ENCODE assay signal across 9 mouse cellular contexts in genomic region chr16:66190801-66191200, GRCm38 (mm10).
A peak's percentile ranks its signal among the peaks of the same experiment; 100 is the strongest.
DNase-seq lines count a peak whose midpoint lies in the region; ATAC-seq and TF ChIP-seq lines count a peak whose summit lies in the region.
"Had no signal": no experiment of that assay in that cellular context is flagged by ENCODE, and none has a peak within 500 bp of the region (broad histone marks: within the 10 kb centered on the region; RNA-seq: fewer than 3 reads in every experiment).

No protein-coding gene starts in this region.

- no peak overlapping the region for H3K4me3 ChIP-seq in kidney, postnatal 0 days (replicated peaks; ENCODE audit: low read depth, low read length)
- H3K4me3 ChIP-seq: embryonic facial prominence, embryonic 13.5 days had no signal

- TF ChIP-seq CTCF in kidney, postnatal 0 days (IDR thresholded peaks at IDR 0.05; ENCODE audit: low read depth): peak; percentile 78

- no peaks in the 10 kb centered on the region for H3K4me1 ChIP-seq in kidney, postnatal 0 days (replicated peaks; ENCODE audit: insufficient read depth, low read length)
- H3K4me1 ChIP-seq: embryonic facial prominence, embryonic 13.5 days had no signal

- DNase-seq in kidney, postnatal 0 days (ENCODE audit: low spot score): peak; percentile 59
- DNase-seq in kidney, adult 18-20 months: no peak
- DNase-seq in CD4-positive, CD25-positive, alpha-beta regulatory T cell, adult 2 months (ENCODE audit: low read depth, low spot score): peak; percentile 24
- peak; percentile 11 for DNase-seq in Muller cell, postnatal 12 days (ENCODE audit: inconsistent ontology term)
- peak; percentile 2 for DNase-seq in fibroblast of lung, adult 2 months (ENCODE audit: low read depth)
- DNase-seq in right cerebral cortex, postnatal 4 days: peak; percentile 44
- DNase-seq in heart, adult 9 months (ENCODE audit: low spot score in 2 of 2): no peak
- no peak for DNase-seq in ovary, postnatal 14 days (ENCODE audit: low spot score)

- H3K9me3 ChIP-seq in kidney, postnatal 0 days (replicated peaks; ENCODE audit: low read length): no peaks in the 10 kb centered on the region
- H3K9me3 ChIP-seq: embryonic facial prominence, embryonic 13.5 days had no signal

- no peaks in the 10 kb centered on the region for H3K27me3 ChIP-seq in kidney, postnatal 0 days (ENCODE audit: insufficient read depth, low read length)
- H3K27me3 ChIP-seq: embryonic facial prominence, embryonic 13.5 days had no signal

- no peaks in the 10 kb centered on the region for H3K36me3 ChIP-seq in kidney, postnatal 0 days (ENCODE audit: insufficient read depth, low read length)
- H3K36me3 ChIP-seq: embryonic facial prominence, embryonic 13.5 days had no signal

- H3K9ac ChIP-seq in kidney, postnatal 0 days (ENCODE audit: low read depth, low read length): no peak overlapping the region
- H3K9ac ChIP-seq: embryonic facial prominence, embryonic 13.5 days had no signal

- ATAC-seq in kidney, postnatal 0 days (replicated peaks; ENCODE audit: low FRiP score, low read depth): no peak

- no peak overlapping the region for H3K27ac ChIP-seq in kidney, postnatal 0 days
- H3K27ac ChIP-seq: embryonic facial prominence, embryonic 13.5 days had no signal

- WGBS in kidney, postnatal 0 days: 25% methylated on average over 2 of the region's 2 CpGs

- H3K4me2 ChIP-seq in kidney, postnatal 0 days (ENCODE audit: low read length): no peak overlapping the region
- H3K4me2 ChIP-seq: embryonic facial prominence, embryonic 13.5 days had no signal

Comparison
In these comparisons a context has a peak if more than half of its experiments do, and no peak if none do; other contexts are left out.
1. DNase-seq: peak in kidney, postnatal 0 days (single experiment), CD4-positive, CD25-positive, alpha-beta regulatory T cell, adult 2 months (single experiment), Muller cell, postnatal 12 days (single experiment), fibroblast of lung, adult 2 months (single experiment) and right cerebral cortex, postnatal 4 days (single experiment); none in kidney, adult 18-20 months (single experiment), heart, adult 9 months (0 of 2) and ovary, postnatal 14 days (single experiment).